Mouse (Mus musculus) ZHBTc4 (cell line): ENCODE data around the gene Obp1b.
"Not testable (repeated sequence)": the region's sequence is repeated elsewhere in the genome, so short reads cannot be mapped to it uniquely, and the experiment has no call there.

Source experiments
- DNase-seq: peaks from one replicate; pipeline ENCODE4 v3.0.0-alpha.2; 2011; ENCODE audit warnings: low read depth, low spot score

The Obp1b gene

DNA sequence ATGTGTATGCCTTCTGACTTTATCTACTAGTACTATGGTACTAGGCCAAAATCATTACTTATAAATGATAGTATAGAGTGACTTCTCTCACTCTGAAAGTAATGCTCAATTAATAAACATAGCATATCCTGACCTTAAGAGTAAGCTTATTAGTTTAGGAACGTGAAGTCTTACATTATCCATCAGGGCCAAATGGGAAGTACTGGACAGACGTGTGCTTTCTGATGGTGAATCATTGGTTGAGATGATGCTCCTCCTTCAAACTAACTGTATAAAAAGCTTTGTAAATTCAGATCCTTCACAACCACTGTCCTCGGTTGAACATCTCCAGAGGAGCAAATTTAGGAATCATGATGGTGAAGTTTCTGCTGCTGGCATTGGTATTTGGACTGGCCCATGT, at the start of gene Obp1b:
Obp1b (plus strand) TSS at position 301 of the 400 bp plus-strand sequence.
- not testable (repeated sequence) for DNase-seq

DNA sequence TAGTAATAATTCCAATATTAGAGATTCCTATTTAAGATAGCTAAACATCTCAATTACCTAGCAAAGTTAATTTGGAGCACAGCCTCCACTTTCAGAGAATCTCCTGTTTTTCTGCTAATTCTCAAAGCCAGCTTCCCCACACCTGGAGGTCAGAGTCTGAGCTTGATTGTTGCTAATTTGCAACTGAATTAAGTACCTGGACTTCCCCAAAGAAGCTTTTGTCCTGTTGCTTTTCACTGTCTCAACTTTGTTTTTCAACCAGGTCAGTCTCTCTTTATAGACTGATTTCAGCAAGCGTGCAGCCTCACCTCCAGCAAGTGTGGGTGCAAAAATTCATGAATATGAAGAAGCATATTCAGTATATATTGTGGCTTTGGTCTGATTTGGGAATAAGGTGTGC, 15.6 kb downstream of the Obp1b start:
- DNase-seq = peak; percentile 46

DNA sequence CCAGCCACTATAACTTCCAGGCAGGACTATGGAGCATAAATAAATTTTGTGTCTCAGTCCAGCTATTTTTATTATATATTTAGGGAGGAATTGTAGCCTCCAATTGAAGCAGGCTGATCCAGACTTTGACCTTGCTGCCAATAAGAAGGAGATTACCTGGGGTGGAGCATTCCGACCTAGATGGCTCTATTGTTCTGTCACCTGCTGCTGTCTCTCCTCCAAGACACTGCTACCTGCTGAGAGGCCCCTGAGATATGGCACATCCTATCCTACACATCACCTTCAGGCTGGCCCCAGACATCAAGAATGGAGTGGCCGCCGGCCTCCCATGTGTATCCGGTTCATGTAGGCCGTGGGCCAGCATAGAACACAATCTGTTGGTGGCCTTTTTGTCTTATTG, 16.3 kb downstream of the Obp1b start:
- peak; percentile 58 for DNase-seq
